Mouse (Mus musculus) C2C12 (cell line): Measurements from ENCODE around the gene Abhd17a. TPM values are rescaled to one million over a fixed set of nuclear protein-coding genes. Genes with fewer than 3 reads are reported as not detected.

Experiments
- H3K27me3 ChIP-seq: one replicate; pipeline ENCODE4 v1.6.1; 2011; ENCODE audit not compliant: control insufficient read depth, insufficient read depth, insufficient read length
- H3K36me3 ChIP-seq: one replicate; pipeline ENCODE4 v1.6.1; 2011; ENCODE audit not compliant: control insufficient read depth, insufficient read depth
- H3K4me3 ChIP-seq: one replicate; pipeline ENCODE4 v1.5.1; 2011; ENCODE audit warnings: mild to moderate bottlenecking, control low read depth; ENCODE audit not compliant: poor library complexity, insufficient read depth, severe bottlenecking
- H3K79me2 ChIP-seq: one replicate; pipeline ENCODE4 v1.6.1; 2011; ENCODE audit not compliant: control insufficient read depth, insufficient read depth
- H3K79me3 ChIP-seq: one replicate; pipeline ENCODE4 v1.6.1; 2011; ENCODE audit warnings: low read depth, control low read depth
- H3ac ChIP-seq: one replicate; pipeline ENCODE3; 2011; ENCODE audit warnings: low read depth; ENCODE audit not compliant: control insufficient read depth, insufficient read length
- CEBPB ChIP-seq: IDR thresholded peaks from one replicate; pipeline ENCODE4 v1.6.1; 2011; ENCODE audit warnings: low read depth, mild to moderate bottlenecking, control low read depth, moderate library complexity
- CTCF ChIP-seq: IDR thresholded peaks from one replicate; pipeline ENCODE4 v1.5.1; 2011; ENCODE audit not compliant: control insufficient read depth, insufficient read depth, insufficient read length
- FOSL1 ChIP-seq: IDR thresholded peaks from one replicate; pipeline ENCODE4 v1.8.0; 2011; ENCODE audit warnings: mild to moderate bottlenecking, low read length; ENCODE audit not compliant: poor library complexity, insufficient read depth, severe bottlenecking
- MAX ChIP-seq: IDR thresholded peaks from one replicate; pipeline ENCODE4 v1.6.1; 2011; ENCODE audit warnings: mild to moderate bottlenecking, control low read depth
- MYOD1 ChIP-seq: IDR thresholded peaks from one replicate; pipeline ENCODE4 v1.6.1; 2011; ENCODE audit warnings: low read depth; ENCODE audit not compliant: control insufficient read depth, insufficient read length
- MYOG ChIP-seq: IDR thresholded peaks from one replicate; pipeline ENCODE4 v1.6.1; 2011; ENCODE audit not compliant: control insufficient read depth, insufficient read length; ENCODE audit errors: extremely low read depth
- USF1 ChIP-seq: IDR thresholded peaks from one replicate; pipeline ENCODE4 v1.6.1; 2011; ENCODE audit warnings: low read depth, mild to moderate bottlenecking, control low read depth, moderate library complexity
- polyA plus RNA-seq: library from polyadenylated mRNA; unstranded; fragments of >200 nt; fragmentation: generic; extraction: Trizol; gene quantifications from one replicate; pipeline ENCODE4 v1.2.1, GENCODE M21; 2012; ENCODE audit warnings: missing spikeins

The Abhd17a gene
- polyA plus RNA-seq, 1 experiment, result 103 TPM

- no peaks in the 10 kb centered on the region for H3K27me3 ChIP-seq
- TF ChIP-seq USF1 (no peak), MYOD1 (no peak), MYOG (no peak), MAX (no peak), CEBPB (no peak), FOSL1 (no peak), CTCF (no peak)
- H3K79me3 ChIP-seq, result peaks cover 55% of the 10 kb centered on the region
- H3ac ChIP-seq, result peak overlapping the region; percentile 98
- H3K36me3 ChIP-seq, result peaks cover 7% of the 10 kb centered on the region
- peaks cover 62% of the 10 kb centered on the region for H3K79me2 ChIP-seq
- H3K4me3 ChIP-seq, result peak overlapping the region; percentile 87
Observed at GRCm38 (mm10) chr10:80575925-80576324, 14.2 kb downstream of the Abhd17a start.

- TF ChIP-seq MYOD1 (no peak), CTCF (no peak), USF1 (no peak), FOSL1 (no peak), CEBPB (no peak), MAX (no peak), MYOG (no peak)
- Histone ChIP-seq H3K27me3 (no peaks in the 10 kb centered on the region), H3K36me3 (peaks cover 7% of the 10 kb centered on the region), H3K4me3 (no peak overlapping the region), H3K79me3 (peaks cover 65% of the 10 kb centered on the region), H3K79me2 (peaks cover 72% of the 10 kb centered on the region), H3ac (no peak overlapping the region)
Observed at GRCm38 (mm10) chr10:80574896-80575295, 15.2 kb downstream of the Abhd17a start.

DNA sequence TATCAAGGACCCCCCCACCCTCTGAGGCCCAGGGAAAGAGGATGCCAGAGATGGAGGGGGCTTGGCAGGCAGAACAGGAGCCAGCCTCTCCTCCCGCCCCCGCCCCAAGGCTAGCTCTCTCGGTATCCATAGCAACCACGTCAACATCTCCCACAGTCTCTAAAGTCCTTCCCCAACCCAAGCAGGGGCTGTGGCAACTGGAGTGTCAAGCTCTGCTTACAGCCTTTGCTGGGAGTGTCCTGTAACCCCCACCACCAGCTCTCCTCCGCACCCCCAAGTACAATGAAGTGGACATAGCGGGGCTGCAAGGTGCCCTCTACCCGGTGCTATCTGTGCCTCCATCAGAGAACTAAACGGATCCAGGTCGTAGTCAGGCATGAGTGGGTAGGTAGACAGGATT, 16.2 kb downstream of the Abhd17a start:
- H3K27me3 ChIP-seq, result no peaks in the 10 kb centered on the region
- H3K79me2 ChIP-seq, result peaks cover 81% of the 10 kb centered on the region
- no peak for TF ChIP-seq MAX
- TF ChIP-seq MYOD1, result no peak
- TF ChIP-seq CTCF, result no peak
- no peak for TF ChIP-seq USF1
- no peak for TF ChIP-seq FOSL1
- TF ChIP-seq CEBPB, result no peak
- TF ChIP-seq MYOG, result no peak
- peaks cover 7% of the 10 kb centered on the region for H3K36me3 ChIP-seq
- peaks cover 70% of the 10 kb centered on the region for H3K79me3 ChIP-seq
- no peak overlapping the region for H3ac ChIP-seq
- no peak overlapping the region for H3K4me3 ChIP-seq

DNA sequence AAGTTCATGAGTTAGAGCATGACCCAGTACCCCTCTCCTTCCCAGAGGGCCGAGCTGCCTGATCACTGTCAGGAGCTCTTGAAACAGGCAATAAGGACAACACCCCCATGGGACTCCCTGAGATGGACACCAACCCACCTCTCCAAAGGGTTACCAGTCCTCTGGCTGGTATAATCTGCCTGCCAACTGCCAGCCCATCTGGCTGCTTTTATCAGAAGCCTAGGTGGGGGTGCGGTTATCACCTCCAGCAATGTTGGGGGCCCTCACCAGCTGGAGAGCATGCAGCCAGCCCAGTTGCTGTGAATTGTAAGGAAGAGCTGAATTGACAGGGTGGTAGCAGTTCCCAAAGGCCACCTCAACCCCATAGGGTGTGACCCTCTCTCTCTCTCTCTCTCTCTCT, 17.7 kb downstream of the Abhd17a start:
- TF ChIP-seq MYOD1 (no peak), FOSL1 (no peak), MAX (no peak), CEBPB (no peak), MYOG (no peak), CTCF (no peak), USF1 (no peak)
- peaks cover 11% of the 10 kb centered on the region for H3K36me3 ChIP-seq
- H3K79me2 ChIP-seq, result peaks cover 88% of the 10 kb centered on the region

DNA sequence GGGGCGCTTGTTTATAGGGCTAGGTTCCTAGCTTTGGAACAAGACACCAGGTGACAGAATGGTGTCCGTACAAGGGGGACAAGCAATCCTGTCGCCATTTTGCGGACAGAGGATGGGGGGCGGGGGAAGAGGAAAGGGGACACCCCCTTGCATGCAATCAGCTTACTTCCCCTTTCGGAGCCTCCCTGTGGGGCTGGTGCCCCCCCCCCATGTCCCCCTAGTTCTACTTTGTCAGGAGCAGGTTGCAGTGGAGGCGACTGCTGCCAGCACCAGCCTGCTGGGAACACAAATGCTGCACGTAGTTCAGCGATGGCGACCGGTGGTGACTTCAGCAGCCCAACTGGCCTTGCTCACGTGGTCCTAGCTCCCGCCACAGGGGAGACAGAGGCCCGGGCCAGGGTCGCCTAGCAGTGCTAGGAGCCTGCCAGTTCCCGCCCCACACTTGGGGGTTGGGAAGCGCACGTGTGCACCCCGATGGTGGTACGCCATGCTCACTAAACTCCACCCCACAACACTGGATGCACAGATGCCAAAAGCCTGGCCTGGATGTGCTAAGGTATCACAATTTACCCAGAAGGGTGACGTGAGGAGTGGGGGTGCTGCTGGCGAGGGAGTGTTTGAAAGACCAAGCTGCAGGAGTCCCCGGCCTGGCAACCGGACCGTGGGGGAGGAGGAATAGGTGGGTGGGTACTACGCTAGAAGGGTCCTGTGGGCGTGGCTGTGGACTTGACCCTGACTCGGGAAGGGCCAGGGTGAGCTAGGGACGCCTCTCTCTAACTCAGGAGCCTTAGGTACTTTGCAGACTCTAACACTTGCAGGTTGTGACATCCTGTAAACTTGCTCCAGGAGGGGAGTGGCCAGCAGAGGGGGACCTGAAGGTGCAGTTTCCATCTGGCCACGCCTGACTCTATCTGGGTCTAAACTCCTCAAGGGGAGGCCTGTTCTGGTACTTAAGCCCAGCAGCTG, 19.0 kb downstream of the Abhd17a start:
- H3ac ChIP-seq, result no peak overlapping the region

More for the DNA sequence above, 17.7 kb downstream of the Abhd17a start:
- no peaks in the 10 kb centered on the region for H3K27me3 ChIP-seq
- H3K4me3 ChIP-seq, result no peak overlapping the region
- no peak overlapping the region for H3ac ChIP-seq
- H3K79me3 ChIP-seq, result peaks cover 70% of the 10 kb centered on the region

More for the DNA sequence above, 19.0 kb downstream of the Abhd17a start:
- Histone ChIP-seq H3K36me3 (peaks cover 16% of the 10 kb centered on the region), H3K4me3 (no peak overlapping the region), H3K27me3 (no peaks in the 10 kb centered on the region), H3K79me2 (peaks cover 79% of the 10 kb centered on the region), H3K79me3 (peaks cover 66% of the 10 kb centered on the region)
- TF ChIP-seq FOSL1 (no peak), USF1 (no peak), CEBPB (no peak), MYOG (no peak), MYOD1 (no peak), MAX (no peak)
